Mouse (Mus musculus) kidney, adult 11 months (tissue): Measurements from ENCODE around the gene Hnrnpll.

Experiments
- DNase-seq: peaks from one replicate; pipeline ENCODE4 v3.0.0; 2022

Gene Hnrnpll

DNA sequence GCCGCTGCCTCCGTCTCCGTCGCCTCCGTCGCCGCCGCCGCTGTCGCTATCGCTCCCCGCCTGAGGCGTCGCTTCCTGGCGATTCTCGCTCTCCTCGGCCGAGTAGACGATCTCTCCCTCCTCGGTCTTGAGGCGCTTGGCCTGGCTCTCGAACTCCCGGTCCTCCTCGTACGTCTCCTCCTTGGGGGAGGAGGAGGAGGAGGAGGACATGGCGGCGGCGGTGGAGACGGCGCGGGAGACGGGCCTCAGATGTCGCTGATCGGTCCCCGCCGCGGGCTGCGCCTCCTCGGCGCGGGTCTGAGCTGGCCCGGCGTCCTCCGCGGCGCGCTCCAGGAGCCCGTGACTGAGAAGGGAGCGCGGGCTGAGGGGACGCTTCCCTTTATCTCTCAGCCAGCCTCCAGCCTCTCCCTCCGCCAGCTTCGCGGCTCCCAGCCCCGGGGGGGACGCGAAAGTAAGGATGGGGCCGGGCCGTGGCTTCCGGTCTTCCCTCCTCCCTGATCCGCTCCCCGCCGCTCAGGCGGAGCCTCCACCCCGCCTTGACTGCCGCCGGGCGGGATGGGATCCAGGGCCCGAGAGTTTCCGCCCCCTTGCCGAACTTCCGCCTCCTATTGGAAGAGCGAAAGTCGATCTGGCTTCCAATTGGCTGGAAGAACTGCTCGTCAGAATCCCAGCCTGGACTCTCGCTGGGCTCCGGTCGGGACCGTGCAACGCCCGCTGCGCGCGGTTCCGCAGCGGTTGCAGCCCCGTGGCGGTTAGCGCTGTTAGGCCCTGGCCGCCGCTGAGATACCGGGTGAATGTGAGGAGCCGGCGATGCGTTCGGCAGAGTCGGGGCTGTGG, at the start of gene Hnrnpll:
TSS of gene Hnrnpll (minus strand) at position 552 of the 837 bp plus-strand sequence.
- DNase-seq = peak; percentile 97

GRCm38 (mm10) chr17:80105348-80105978, 43.3 kb upstream of the Hnrnpll start:
- DNase-seq = no peak

- no peak for DNase-seq
Measured at GRCm38 (mm10) chr17:80099823-80100222, 37.7 kb upstream of the Hnrnpll start.

DNA sequence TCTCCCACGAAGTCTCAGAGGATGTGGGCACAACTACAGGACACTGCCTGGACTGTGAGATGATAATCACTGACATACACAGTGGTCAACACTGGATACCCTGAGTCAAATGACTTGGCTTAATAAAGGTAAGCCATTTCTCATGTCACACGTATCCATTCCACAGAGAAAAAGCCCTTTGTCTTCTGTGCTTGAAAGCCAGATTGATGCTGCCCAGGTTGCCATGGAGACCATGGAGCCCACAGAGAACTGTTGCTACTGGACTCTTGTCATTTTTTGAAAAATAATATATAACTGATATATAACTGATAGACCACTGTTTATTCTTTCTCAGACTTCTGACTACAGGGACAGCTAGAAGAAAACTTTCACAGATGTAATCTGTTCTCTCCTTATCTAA, 35.1 kb upstream of the Hnrnpll start:
- no peak for DNase-seq

- DNase-seq = no peak
Measured at GRCm38 (mm10) chr17:80096720-80097114, 34.6 kb upstream of the Hnrnpll start.

GRCm38 (mm10) chr17:80096043-80096719, 34.0 kb upstream of the Hnrnpll start:
- DNase-seq = peak; percentile 91

DNA sequence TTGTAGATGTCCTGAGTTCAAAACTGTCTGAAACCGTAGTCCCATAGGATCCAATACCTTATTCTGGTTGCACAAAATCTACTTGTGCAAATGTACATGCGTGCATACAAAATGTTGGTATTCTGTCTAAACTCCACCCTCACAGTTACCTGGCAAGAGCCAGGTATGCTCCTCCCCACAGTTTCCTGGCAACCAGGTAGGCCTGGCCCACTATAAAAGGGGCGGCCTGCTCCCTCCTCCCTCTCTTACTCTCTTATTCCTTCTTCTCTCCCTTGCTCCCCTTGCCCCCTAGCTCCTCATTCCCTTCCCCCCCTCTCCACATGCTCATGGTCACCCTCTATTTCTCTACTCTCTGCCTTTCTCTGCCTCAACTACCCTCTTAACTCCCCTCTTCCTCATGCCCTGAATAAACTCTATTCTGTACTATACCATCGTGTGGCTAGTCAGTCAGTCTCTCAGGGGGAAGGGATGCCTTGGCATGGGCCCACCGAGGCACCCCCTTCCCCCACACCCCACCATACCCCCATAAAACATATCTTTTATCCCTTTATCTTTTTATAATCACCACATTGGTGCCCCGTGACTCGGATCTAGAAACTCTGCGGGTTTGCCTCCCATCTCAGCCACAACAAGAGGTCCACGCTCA, 33.2 kb upstream of the Hnrnpll start:
- peak; percentile 17 for DNase-seq

- no peak for DNase-seq
Measured at GRCm38 (mm10) chr17:80091879-80092549, 29.9 kb upstream of the Hnrnpll start.

- no peak for DNase-seq
Measured at GRCm38 (mm10) chr17:80090551-80090950, 28.4 kb upstream of the Hnrnpll start.

DNA sequence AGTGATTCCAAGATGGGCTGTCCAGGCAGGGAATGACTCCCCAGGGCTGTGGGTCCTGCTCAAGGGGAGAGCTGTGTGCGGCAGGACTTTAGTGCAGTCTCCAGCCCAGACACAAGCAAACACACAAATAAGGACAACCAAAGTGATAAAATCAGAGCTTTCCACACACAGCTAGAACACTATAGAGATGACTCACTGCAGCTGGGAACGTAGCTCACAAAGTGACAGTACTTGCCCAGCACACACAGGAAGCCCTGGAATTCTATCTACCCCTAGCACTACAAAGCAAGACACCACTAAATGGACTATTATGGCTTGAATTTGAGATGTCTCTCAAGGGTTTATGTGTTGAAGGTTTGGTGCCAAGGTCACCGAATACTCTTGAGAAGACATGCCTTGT, 26.0 kb upstream of the Hnrnpll start:
- DNase-seq = no peak

GRCm38 (mm10) chr17:80086591-80086990, 24.5 kb upstream of the Hnrnpll start:
- DNase-seq = no peak

DNA sequence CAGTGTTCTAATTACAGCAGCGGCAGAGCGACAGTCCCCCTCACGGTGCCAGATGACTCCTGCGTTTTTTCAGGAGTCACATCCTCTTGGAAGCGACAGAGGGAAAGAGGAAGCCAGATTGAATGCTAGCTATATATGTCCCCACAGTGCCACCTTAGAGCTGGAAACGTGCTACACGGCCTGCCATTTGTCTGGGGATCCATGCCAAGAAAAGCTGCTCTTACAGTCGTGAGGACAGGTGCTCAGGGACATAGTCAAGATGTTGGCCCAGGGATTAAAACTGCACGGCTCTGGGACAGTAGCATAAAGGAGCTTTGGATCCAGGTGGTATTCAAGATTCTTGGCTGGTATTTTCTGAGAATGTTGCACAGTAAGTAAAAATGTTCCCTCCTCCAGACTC, 22.3 kb upstream of the Hnrnpll start:
- no peak for DNase-seq

GRCm38 (mm10) chr17:80083223-80083622, 21.1 kb upstream of the Hnrnpll start:
- DNase-seq = no peak

DNA sequence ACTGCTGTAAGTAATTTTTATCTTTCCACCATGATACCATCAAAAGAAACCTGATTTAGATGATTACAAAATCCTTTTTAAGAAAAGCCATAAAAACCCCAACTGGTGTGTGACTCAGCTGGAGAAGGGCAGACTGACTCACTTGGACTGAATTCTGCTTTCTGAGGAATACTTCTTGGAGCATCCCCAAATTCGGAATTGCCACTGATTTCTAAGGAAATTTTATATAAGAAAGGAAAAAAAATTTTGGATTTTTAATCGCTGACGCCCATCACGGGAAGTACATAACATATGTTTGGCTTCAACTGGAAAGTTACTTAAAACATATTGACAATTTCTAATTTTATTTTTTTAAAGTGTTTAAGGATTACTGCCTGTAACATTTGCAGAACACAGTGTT, 16.6 kb upstream of the Hnrnpll start:
- DNase-seq = no peak

- DNase-seq = no peak
Measured at GRCm38 (mm10) chr17:80067257-80067656, 5.1 kb upstream of the Hnrnpll start.

GRCm38 (mm10) chr17:80063840-80064495, 1.8 kb upstream of the Hnrnpll start:
- no peak for DNase-seq

- no peak for DNase-seq
Measured at GRCm38 (mm10) chr17:80063386-80063785, 1.3 kb upstream of the Hnrnpll start.

- no peak for DNase-seq
Measured at GRCm38 (mm10) chr17:80062620-80063010, 481 bp upstream of the Hnrnpll start.

GRCm38 (mm10) chr17:80060828-80061782, 1.0 kb downstream of the Hnrnpll start:
- DNase-seq = no peak

DNA sequence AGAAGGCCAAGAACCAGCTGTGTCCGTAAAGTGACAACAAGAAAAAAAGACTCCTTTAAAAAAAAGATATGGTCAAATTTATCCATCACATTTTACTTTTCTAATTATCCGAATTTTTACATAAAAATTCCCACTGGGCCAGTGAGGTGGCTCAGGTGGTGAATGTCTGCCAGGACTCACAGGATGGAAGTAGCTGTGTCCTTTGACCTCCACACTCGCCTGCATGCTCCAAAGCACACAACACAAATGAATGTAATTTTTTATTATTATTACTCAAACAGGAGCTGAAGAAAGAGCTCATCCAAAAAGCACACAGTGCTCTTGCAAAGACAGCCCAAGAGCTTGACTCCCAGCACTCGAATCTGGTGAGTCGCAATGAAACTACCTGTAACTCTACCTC, 2.0 kb downstream of the Hnrnpll start:
- peak; percentile 29 for DNase-seq

DNA sequence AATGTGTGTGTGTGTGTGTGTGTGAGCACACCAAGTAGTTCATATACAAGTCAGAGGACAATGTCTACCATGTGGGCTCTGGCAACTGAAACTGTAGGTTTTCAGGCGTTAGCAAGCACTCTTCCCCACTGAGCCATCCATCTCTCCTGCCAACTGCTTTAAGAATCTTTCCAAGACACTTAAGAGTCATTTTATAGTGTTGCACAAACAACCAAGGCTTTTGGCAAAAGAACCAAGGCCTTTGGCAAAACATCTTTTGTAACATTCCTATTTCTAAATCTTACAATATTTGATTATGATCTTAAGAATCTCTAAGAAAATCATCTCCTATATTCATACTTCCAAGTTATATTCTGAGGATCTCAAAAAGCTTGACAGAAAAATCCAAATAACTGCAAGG, 2.4 kb downstream of the Hnrnpll start:
- DNase-seq = no peak
